Mouse (Mus musculus) lung, adult 2 months (tissue): ENCODE measurements around the gene Akr1d1. TPM values are rescaled to one million over a fixed set of nuclear protein-coding genes. Genes with fewer than 3 reads are reported as not detected.

ENCODE experiments used
- DNase-seq: peaks from one replicate; pipeline ENCODE4 v3.0.0; 2022
- H3K4me1 ChIP-seq: fragments of 200-500 bp; 2 replicates; pipeline ENCODE4 v1.6.1; 2011; ENCODE audit warnings: low read length; ENCODE audit not compliant: control insufficient read depth, insufficient read depth
- H3K4me3 ChIP-seq: fragments of 200-500 bp; replicated peaks from 2 replicates; pipeline ENCODE3; 2011; ENCODE audit warnings: low read depth, mild to moderate bottlenecking, control low read depth, low read length; ENCODE audit errors: extremely low read depth
- CTCF ChIP-seq: fragments of 200-500 bp; IDR thresholded peaks from 2 replicates; pipeline ENCODE4 v1.5.1; 2011; ENCODE audit warnings: mild to moderate bottlenecking, low read length, control low read depth; ENCODE audit not compliant: insufficient read depth
- POLR2A ChIP-seq: fragments of 200-500 bp; IDR thresholded peaks from 2 replicates; pipeline ENCODE4 v1.6.1; 2011; ENCODE audit warnings: low read depth, mild to moderate bottlenecking, control low read depth, low read length, borderline replicate concordance; ENCODE audit errors: extremely low read depth
- WGBS: fragments of 180-500 bp; shearing (Covaris S2); methylation state at CpG from one replicate; pipeline ENCODE4 v1.1.7; 2018; 5-methylcytosine and 5-hydroxymethylcytosine counted together
- polyA plus RNA-seq: library from polyadenylated mRNA; depleted of rRNA; stranded (reverse); fragments of >200 nt; gene quantifications from 2 replicates; pipeline ENCODE4 v1.2.3, GENCODE M21; 2012; rRNA removed

Gene Akr1d1
- polyA plus RNA-seq, 1 experiment: 0.04 TPM

DNA sequence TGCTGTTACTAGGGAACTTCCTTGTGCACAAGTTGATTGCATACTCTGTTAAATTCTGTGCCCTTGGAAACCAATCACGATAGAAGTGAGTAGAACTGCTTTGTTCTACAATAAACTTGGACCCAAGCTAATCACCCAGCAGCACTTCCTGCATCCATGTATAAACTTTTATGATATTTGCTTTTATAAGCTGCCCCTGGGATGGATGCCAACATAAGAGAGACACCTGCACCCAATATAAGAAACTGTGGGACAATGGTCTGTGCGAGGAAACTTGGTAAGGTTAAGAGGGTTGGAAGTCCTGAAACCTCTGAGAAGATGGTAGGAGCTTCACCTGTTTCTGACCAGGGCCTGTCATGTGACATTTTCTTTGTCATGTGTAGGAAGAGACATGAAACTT, 85.5 kb downstream of the Akr1d1 start:
- peaks cover 18% of the 10 kb centered on the region for H3K4me1 ChIP-seq
- WGBS: 40% methylated on average over 2 of the region's 2 CpGs
- DNase-seq: no peak

DNA sequence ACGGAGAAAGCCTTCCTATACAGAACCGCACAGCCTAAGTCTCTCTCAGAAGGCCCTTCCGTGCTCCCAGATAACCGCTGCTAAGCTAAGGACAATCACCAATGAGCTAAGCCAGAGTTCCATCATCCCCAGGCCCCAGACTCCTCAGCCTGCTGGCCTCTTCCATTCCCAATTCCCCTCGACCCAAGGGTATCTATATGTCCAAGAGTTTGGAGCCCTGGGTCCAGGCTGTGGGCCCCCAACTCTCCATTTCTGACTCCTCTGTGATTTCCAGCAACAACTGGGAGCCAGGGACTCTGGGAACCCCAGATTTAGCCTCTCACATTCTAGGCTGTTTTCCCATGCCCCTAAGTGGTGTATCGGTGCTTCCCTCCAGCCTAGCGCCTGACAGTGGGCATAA, 86.2 kb downstream of the Akr1d1 start:
- TF ChIP-seq CTCF: no peak
- TF ChIP-seq POLR2A: no peak
- peaks cover 18% of the 10 kb centered on the region for H3K4me1 ChIP-seq
- H3K4me3 ChIP-seq: no peak overlapping the region
- DNase-seq: no peak
- WGBS: 98% methylated on average over 7 of the region's 7 CpGs

More for the DNA sequence above, 85.5 kb downstream of the Akr1d1 start:
- TF ChIP-seq POLR2A (no peak), CTCF (no peak)
- H3K4me3 ChIP-seq: no peak overlapping the region

DNA sequence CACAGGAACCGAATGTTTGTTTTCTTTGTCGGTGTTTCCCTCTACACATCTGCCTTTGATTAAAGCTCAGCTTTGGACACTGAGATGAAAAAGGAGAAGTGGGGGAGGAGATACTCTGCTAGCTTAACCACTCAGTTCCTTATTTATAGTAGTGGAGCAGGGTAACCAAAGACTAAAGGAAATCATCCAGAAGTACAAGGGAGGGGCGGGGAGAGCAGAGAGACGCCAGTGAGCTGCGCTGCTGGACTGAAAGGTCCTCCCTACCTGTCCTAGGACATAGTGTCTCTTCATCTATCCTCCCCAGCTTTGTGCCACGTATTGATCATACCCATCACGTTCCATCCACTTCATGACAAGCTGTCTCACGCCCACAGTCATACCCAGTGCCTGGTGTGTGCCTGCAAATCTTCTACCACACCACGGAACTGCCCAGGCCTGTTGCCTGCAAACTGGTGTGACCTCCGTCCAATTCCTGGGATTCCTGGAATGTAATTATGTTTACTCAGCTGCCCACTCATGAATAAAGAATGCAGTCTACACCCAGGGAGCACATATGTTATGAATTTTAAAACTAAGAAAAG, 87.5 kb downstream of the Akr1d1 start:
- peak; percentile 56 for DNase-seq
- peak overlapping the region; percentile 28 for H3K4me3 ChIP-seq
- TF ChIP-seq POLR2A (no peak), CTCF (no peak)
- H3K4me1 ChIP-seq: peaks cover 18% of the 10 kb centered on the region
- WGBS: 25% methylated on average over 10 of the region's 10 CpGs

Other genes with a start within 250 kb of the Akr1d1 start
- gene Dgki, start 230.0 kb upstream of the Akr1d1 start, polyA plus RNA-seq: 0.06 and 0.09 TPM in 2 replicates
- gene Creb3l2, start 88.0 kb upstream of the Akr1d1 start, polyA plus RNA-seq: 21.0 and 24.1 TPM in 2 replicates